Mouse (Mus musculus): ENCODE results near the gene Ammecr1. TPM values are rescaled to one million over a fixed set of nuclear protein-coding genes. Genes with fewer than 3 reads are reported as not detected.

The Ammecr1 gene
- total RNA-seq, 1 experiment from 2014 or later, result 24.7 TPM

GRCm38 (mm10) chrX:142917394-142917793, 49.1 kb downstream of the Ammecr1 start:
- ATAC-seq (replicated peaks; ENCODE audit: low read depth, poor library complexity, severe bottlenecking), result peak; percentile 85

GRCm38 (mm10) chrX:142916719-142917118, 49.8 kb downstream of the Ammecr1 start:
- ATAC-seq (replicated peaks; ENCODE audit: low read depth, poor library complexity, severe bottlenecking), result no peak

GRCm38 (mm10) chrX:142914208-142914607, 52.3 kb downstream of the Ammecr1 start:
- ATAC-seq (replicated peaks; ENCODE audit: low read depth, poor library complexity, severe bottlenecking), result no peak

- ATAC-seq (replicated peaks; ENCODE audit: low read depth, poor library complexity, severe bottlenecking), result peak; percentile 92
Observed at GRCm38 (mm10) chrX:142903854-142904253, 62.7 kb downstream of the Ammecr1 start.

GRCm38 (mm10) chrX:142902599-142902998, 63.9 kb downstream of the Ammecr1 start:
- no peak for ATAC-seq (replicated peaks; ENCODE audit: low read depth, poor library complexity, severe bottlenecking)

- no peak for ATAC-seq (replicated peaks; ENCODE audit: low read depth, poor library complexity, severe bottlenecking)
Observed at GRCm38 (mm10) chrX:142901915-142902314, 64.6 kb downstream of the Ammecr1 start.

GRCm38 (mm10) chrX:142898295-142898887, 68.1 kb downstream of the Ammecr1 start:
- no peak for ATAC-seq (replicated peaks; ENCODE audit: low read depth, poor library complexity, severe bottlenecking)

GRCm38 (mm10) chrX:142897477-142898000, 69.0 kb downstream of the Ammecr1 start:
- ATAC-seq (replicated peaks; ENCODE audit: low read depth, poor library complexity, severe bottlenecking), result no peak

GRCm38 (mm10) chrX:142895316-142895715, 71.2 kb downstream of the Ammecr1 start:
- no peak for ATAC-seq (replicated peaks; ENCODE audit: low read depth, poor library complexity, severe bottlenecking)

GRCm38 (mm10) chrX:142885962-142886361, 80.6 kb downstream of the Ammecr1 start:
- no peak for ATAC-seq (replicated peaks; ENCODE audit: low read depth, poor library complexity, severe bottlenecking)

GRCm38 (mm10) chrX:142883593-142883992, 82.9 kb downstream of the Ammecr1 start:
- no peak for ATAC-seq (replicated peaks; ENCODE audit: low read depth, poor library complexity, severe bottlenecking)

GRCm38 (mm10) chrX:142882255-142882654, 84.3 kb downstream of the Ammecr1 start:
- ATAC-seq (replicated peaks; ENCODE audit: low read depth, poor library complexity, severe bottlenecking), result peak; percentile 92

GRCm38 (mm10) chrX:142869844-142870243, 96.7 kb downstream of the Ammecr1 start:
- no peak for ATAC-seq (replicated peaks; ENCODE audit: low read depth, poor library complexity, severe bottlenecking)

- no peak for ATAC-seq (replicated peaks; ENCODE audit: low read depth, poor library complexity, severe bottlenecking)
Observed at GRCm38 (mm10) chrX:142848032-142848431, 118.5 kb downstream of the Ammecr1 start.

GRCm38 (mm10) chrX:142846266-142846665, 120.3 kb downstream of the Ammecr1 start:
- ATAC-seq (replicated peaks; ENCODE audit: low read depth, poor library complexity, severe bottlenecking), result no peak

GRCm38 (mm10) chrX:142841916-142842315, 124.6 kb downstream of the Ammecr1 start:
- no peak for ATAC-seq (replicated peaks; ENCODE audit: low read depth, poor library complexity, severe bottlenecking)

- no peak for ATAC-seq (replicated peaks; ENCODE audit: low read depth, poor library complexity, severe bottlenecking)
Observed at GRCm38 (mm10) chrX:142839411-142839810, 127.1 kb downstream of the Ammecr1 start.

- ATAC-seq (replicated peaks; ENCODE audit: low read depth, poor library complexity, severe bottlenecking), result no peak
Observed at GRCm38 (mm10) chrX:142838841-142839240, 127.7 kb downstream of the Ammecr1 start.

- no peak for ATAC-seq (replicated peaks; ENCODE audit: low read depth, poor library complexity, severe bottlenecking)
Observed at GRCm38 (mm10) chrX:142837316-142837715, 129.2 kb downstream of the Ammecr1 start.

GRCm38 (mm10) chrX:142836399-142836798, 130.1 kb downstream of the Ammecr1 start:
- ATAC-seq (replicated peaks; ENCODE audit: low read depth, poor library complexity, severe bottlenecking), result 0 out of 2 replicates have a peak, but pooled peaks have one; percentile 15

- no peak for ATAC-seq (replicated peaks; ENCODE audit: low read depth, poor library complexity, severe bottlenecking)
Observed at GRCm38 (mm10) chrX:142834807-142835206, 131.7 kb downstream of the Ammecr1 start.

- ATAC-seq (replicated peaks; ENCODE audit: low read depth, poor library complexity, severe bottlenecking), result no peak
Observed at GRCm38 (mm10) chrX:142833164-142833796, 133.2 kb downstream of the Ammecr1 start.

Data from common myeloid progenitor, adult 5-6 weeks (primary cell).